Mouse (Mus musculus) c-Kit-positive CD71-negative TER-119-negative erythroid progenitor cells, embryonic 14.5 days (primary cell): ENCODE results near the gene Mamdc4.

ENCODE experiments used
- DNase-seq: peaks from one replicate; pipeline ENCODE4 v3.0.0-alpha.2; 2013; ENCODE audit warnings: low read depth

Mamdc4 gene

DNA sequence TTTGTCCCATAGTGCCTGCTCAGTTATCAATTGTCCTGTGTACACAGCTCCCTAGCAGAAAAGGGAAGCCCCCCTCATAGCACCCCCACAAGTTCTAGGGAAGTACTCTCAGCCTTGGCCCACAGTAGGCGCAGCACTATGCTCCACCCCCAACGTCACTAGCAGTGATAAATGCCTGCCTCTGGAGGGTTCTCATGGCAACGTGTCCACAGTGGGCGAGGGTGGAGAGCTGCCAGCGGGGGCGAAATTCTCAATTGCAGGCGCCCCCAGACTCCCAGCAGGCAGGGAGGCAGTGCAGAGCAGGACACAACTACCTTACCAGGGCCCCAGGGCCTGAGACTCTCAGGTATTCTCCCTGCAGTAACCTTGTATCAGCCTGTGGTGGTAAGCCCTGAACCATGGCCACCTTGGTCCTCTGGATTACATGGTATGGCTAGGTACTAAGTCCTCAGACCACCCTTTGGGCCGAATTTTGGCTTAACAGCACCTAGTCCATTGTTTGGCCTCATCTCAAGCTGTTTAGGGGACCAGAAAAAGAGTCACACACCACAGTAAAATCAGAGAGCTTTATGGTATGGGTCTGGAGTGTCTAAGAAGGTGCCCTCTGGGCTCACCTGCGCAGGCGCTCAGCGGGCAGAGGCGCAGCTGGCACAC lies 7.9 kb upstream of the Mamdc4 start:
- DNase-seq: no peak

DNA sequence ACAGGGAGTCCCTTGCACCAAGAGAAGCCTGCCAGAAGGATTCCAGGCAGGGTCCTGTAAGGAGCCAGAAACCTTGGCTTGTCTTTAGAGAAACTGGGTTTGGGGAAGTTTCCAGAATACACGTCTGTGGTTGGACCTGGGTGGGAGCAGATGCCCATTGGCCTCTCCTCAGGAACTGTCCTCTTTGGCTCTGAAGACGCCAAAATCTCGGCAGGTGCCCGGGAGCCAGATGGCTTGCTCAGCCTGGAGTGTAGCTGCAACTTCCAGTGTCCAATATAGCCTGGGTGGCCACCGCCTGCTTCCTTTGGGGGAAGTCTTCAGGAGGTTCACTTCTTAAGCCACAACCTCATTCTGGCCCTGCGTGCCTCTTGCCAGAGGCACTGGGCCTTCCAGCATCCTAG lies 7.3 kb upstream of the Mamdc4 start:
- DNase-seq: no peak

DNA sequence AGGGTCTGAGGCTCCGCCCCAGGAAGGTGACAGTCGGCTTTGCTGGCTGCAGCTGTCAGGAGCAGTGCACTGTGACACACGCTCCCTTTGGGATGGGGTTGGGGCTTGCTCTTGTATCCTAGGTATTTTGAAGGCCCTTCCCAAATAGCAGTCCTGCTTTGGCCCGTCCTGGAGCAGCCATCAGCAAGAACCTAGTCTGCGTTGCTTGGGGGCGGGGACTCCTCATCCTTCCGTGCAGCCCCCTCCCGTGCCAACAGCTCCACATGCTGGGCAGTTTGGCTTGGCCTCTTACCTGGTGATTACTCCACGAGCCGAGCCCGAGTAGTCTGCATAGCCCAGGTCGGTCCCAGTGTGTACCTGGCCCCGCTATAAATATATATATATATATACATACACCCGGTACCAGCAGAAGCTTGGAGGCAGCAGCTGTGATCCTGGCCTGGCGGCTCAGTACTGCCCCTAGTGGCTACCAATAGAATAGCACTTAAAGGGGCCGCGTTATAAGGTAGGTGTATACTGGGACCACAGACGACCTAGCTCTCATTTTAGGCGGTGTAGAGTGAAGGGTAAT lies 6.7 kb upstream of the Mamdc4 start, which contains the start of gene Ajm1:
Gene Ajm1 (minus strand): TSS at position 464 of the 571 bp plus-strand sequence.
- no peak for DNase-seq

DNA sequence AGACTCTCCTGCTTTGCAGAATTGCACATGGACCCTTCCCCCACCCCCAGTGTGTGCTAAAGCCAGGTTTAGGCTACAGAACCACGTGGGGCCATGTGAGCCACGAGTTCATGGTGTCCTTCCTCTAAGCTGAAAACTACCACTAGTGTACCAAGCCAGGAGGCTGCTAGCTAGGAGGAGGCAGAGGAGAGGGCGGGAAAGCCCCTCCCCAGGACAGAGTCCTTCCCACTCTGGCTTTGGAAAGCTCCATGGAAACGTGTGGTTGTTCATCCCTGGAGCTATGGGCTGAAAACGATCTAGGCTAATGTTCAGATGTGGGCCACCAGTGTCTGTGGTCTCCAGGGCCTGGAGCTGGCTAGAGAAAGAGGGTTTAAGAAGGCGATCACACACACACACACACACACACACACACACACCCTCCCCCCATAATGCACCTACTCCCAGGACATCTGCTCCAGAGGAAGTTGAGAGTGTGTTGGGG lies 6.0 kb upstream of the Mamdc4 start:
- DNase-seq: no peak

DNA sequence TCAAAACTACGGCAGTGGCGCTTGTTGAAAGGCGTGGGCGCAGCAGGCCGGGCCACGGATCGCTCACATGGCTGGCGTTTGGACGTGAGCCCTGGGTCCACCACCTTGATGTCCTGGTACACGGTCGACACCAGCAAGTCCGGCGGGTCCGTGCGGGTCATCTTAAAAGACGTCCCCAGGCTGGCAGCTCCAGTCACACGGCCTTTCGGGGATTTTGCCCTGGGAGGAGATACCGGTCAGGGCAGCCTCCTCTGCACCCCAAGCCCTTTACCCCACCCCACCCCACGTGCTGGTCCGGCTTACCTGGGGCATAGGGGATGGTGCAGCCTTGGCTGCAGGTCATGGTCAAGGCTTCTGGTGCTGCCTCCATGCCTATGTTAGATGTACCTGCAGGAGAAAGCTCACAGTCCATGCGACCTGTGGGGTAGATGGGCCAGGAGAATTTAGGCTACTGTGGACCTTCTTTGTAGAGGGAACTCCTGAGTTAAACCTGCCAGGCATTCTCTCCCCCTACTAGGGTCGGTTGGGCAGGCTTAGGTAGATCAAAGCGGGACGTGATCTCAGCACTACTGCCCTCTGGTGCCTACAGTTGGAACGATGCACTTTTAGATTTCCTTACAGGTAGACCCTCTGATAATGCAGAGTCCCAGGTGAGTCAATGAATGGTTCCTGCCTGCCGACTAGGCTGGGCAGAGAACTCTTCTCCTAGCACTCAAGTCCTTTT lies 5.3 kb upstream of the Mamdc4 start:
- no peak for DNase-seq

DNA sequence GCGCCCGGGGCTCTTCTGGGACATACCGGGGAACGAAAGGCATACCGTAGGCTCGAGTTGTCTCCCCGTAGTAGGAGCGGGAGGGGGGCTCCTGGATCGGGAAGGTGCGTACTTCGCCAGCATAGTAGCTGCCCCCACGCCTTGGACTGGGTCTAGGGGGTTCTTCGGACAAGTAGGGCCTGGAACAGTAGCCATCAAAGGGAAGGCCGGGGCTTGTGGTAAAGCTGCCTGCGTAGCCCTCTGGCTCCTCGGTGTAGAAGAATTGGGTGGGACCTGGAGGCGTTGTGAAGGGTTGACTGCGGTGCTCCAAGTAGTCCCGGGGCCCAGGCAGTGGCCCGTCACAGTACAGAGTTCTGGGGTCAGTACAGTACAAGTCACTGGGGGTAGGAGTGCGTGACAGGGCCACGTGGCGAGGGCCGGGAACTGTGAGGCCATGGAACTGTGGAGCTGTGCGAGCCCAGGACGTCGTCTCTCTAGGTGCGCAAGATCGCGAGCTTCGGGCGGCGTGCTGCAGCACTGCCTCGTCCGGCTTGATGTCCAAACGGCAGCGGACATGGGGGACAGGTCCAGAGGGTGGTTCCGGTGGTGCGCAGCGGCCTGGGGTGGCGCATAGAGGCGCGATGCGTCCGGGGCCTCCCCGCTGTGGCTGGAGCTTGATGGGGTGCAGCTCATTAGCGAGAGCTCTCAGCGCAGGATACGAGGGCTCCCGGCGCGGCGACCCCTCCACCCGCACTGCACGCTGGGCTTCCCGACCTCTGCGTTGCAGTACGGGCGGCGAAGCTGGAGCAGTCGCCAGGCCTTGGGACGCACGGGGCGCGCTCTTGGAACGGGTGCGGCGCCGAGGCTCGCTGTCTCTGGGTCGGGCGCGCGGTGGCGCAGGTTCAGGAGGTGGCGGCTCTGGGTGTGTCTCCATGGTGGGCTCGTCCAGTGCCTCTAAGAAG lies 4.4 kb upstream of the Mamdc4 start:
- no peak for DNase-seq

DNA sequence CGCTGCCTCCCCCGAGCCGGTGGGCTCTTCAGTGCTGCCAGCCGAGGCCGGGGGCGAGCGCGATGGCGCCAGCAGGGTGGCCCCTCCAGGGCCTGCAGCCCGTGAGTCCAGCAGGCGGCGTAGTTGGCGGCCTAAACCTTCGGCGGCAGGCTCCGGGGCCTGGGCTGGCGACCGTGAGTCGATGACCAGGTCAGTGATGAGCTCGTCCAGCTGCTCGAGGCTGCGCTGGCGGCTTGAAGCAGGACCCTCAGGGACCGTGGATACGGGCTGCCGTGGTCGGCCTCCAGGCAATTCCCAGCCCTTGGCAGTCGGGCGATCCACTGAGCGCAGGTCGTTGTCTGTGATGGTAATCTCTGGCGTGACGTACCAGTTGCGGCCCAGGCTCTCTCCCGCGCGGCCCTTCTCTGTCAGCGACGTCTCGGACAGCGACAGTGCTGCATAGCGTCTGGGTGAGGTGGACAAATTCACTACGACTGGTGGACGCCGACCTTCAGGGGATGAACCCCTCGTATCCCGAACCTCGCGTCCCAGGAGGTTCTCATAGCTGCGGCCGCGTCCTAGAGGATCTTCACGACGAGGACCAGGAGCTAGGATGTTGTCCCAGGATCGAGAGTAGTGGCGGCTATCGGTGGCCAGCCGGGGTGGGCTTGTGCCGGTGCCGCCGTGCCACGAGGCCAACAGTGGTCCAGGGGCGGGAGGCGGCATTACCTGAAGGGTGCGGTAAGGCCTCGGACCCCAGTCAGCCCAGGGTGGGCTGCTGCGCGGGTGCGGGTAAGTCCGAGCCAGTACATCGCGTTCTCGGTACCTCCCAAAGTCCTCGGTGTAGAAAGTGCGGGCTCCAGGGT lies 3.5 kb upstream of the Mamdc4 start:
- no peak for DNase-seq

DNA sequence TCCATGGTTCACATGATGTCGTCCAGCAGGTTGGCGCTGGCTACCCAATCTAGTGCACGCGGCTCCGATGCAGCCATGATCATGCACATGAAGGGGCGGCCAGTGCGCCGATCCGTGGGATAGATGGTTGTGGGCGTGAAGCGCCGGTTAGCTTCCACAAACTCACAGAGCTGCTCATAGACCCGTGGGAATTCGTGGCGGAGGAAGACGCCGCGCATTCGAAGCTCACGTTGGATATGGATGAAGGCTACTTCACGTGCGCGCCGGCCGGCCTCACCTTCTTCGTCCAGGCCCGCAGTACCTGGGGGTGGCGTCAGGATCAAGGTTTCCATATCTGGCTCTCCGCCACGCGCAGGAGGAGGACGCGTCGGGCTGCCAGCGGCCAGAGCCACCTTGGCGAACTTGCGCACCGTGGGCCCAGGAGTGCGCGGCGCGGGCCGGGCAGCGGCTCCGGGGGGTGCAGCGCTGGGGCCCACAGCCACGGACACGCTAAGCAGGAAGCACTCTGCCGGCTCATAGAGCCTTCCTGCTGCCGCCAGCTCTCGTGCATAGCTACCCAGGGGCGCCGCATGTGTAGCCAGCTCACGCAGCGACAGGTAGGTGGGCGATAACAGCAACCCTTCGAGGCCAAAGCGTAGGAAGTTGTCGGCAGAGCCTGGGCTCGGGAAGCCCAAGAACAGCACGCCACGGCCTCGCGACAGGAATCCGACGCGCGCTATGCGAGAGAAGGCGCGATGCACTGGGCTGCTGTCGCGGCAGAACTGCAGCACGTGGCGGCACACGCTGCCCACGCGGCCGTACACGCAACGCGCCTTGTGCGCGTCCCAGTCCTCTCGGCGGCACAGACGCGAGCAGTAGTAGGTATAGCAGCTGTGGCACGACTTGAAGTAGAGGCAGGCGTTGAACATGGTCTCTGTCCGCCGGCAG lies 2.6 kb upstream of the Mamdc4 start:
- DNase-seq: no peak

DNA sequence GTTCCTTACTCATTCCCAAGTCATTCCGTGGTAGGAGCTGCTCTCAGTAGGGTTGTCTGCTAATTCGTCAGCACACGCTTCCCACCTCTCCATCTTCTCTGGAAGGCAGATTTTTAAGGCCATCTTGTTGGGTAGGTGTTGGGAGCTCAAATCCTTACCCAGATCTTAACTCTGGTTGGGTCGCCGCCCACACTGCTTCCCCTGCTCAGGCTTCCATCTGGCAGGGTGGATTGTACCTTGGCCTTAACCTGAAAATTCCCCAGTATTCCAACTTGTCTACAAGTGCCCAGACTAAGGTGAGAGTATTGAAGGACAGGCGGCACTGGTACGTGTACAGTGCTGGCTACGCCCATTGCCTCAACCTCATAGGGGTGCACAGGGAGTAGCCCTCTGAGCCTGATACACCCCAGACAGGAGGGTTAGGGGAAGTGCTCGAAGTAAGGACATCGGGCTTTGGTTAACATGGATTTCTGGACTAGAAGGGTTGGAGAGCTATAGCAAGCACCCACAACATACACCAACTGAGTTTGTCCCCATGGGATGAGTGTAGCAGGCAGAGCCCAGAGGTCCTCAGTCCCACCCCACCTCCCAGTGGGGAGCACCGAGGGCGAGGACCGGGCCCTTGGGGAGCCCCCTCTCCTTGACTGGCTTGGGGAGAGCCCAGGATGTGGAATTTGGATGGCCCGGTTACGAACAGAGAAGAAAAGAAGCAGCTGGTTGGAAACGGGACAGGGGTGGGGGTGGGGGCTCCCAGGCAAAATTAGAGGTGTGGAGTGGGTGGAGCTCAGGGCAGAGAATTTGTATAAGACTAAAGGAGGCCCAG lies 1.6 kb upstream of the Mamdc4 start:
- no peak for DNase-seq

DNA sequence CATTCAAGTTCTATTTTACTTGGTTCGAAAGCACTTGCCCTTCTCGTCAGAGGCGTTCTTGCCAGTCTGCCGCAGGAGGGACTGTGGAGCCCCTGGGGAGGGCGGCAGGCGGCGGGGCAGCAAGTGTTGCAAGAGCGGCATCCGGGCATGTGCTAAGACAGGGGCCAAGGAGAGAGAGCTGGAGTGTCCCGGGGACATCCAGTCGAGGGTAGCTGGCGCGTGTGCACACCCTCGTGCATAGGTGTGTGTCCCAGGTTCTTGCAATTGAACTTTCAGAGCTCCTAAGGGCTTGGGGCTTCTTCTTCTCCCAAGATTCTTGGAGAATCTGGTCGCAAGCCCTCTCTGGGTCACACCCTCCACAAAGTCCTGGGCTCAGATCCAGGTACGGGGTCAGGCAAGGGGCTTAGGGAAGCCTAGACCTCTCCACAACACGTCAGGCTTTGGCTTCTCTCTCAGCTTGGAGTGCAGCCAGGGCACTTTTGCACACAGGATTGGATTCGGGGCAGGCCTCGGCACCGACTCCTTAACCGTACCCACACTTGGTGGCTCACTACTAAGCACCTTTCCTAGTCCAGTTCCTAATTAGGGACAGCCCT lies 885 bp upstream of the Mamdc4 start:
- no peak for DNase-seq

DNA sequence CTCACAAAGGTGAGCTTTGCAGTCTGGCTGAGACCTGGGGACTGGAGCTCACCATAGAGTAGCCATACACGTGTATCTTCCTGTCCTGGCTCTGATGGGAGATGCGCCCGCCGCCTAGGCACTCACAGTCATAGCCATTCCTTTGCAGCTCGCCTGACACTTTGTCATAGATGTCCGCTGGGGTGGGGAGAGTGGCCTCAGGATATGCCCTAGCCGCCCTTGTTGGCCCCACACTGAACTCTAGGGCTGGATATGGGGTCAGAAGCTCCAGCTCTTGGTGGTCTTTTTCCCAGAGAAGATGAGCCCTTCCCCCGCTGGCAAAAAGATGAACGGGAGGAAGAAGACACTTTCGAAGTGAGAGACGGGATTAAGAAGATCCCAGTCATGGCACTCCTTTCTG lies 509 bp downstream of the Mamdc4 start:
- DNase-seq: no peak

DNA sequence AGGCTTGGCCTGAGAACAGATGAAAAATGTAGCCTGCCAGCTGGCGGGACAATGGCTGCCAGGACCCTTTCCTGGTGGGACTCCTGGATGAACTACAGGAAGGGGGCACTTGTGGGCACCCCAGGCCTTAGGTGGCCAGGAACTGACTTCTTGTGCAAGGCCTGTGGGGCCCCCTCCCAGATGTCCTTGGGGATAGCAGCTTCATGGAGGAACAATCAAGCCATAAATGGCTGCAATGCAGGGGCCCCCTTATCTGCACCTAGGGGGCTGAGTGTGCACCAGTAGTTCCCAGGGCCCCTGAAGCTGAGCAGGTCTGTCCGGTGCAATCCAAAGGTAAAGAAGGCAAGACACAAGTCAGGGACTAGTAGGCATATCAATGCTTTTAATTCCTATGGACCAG lies 1.6 kb downstream of the Mamdc4 start:
- DNase-seq: no peak

DNA sequence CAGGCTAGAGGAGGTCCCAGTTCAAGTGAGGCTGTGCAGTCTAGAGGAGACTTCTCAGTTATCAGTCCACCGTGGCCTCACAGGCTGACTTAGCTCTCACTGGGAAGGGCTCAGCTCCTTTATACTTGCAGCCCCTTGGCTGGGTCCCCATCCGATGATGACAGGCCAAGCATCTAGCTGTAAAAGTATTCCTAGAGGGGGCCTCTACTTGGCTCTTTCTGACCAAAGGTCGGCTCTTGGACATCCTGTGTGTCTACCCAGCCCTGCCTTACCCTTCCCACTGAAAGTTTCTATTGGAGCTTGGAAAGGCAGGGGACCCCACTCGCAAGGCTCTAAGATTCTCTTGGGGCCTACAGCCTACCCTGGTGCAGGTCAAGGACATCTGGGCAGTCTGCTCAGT lies 3.4 kb downstream of the Mamdc4 start:
- DNase-seq: no peak

DNA sequence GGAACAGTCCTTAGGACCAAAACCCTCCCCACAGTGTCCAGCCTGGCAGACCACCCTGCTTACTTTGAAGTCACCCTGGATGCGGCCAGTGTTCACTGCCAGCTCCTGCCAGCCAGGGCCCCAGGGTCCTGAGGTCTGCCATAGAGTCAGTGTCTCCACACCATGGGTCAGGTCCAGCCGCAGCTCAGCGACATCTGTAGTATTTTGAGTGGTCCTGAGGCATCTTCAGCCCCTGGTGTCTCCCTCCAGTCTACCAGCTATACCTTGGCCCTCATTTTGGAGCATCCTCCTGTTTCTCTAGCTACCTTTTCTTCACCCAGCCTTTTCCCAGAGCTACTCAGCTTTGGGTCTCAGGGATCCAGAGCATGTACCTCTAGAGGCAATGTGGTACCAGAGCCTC lies 5.3 kb downstream of the Mamdc4 start:
- no peak for DNase-seq

DNA sequence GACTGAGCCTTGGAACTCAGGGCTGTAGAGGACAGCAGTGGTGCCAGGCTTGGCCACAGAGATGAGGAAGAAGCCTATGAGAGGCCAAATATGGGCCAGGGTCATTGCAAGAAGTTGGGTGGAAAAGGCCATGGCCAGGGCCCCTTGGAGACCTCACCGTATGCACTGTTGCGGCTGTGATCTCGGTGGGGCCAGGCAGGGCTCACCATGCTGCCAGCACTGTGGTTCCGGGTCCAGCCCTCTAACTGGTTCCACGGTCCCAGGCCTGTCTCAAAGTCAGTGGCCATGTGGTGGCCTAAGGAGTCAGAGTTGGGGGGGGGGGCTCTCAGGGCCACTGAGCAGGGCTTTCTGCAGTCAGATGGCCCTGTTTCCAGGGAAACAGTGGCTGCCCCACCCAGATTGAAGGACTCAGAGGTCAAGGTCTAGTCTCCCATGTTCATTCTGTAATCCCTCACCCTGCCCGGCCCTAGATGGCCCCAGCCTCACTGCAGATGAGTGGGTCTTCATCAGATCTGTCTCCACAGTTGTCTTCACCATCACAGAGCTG lies 6.1 kb downstream of the Mamdc4 start:
- DNase-seq: no peak

DNA sequence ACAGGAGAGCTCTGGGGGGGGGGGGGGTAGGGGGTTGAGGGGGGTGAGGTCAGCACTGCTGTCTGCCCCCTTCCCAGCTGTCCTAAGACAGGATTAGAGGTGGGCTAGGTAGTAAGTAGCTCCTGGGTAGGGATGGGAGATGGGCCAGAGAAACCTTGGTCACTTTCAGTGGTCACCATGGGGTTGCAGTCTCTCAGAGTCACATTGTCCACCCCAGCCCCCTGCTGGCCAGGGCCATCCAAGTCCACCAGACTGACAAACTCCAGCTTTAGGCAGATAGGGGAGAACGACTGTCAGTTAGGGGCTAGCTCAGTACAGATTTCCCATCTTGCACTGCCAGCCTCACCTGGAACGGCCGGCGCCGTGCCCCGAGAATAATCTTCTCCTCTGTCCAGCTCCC lies 8.1 kb downstream of the Mamdc4 start:
- DNase-seq: no peak

DNA sequence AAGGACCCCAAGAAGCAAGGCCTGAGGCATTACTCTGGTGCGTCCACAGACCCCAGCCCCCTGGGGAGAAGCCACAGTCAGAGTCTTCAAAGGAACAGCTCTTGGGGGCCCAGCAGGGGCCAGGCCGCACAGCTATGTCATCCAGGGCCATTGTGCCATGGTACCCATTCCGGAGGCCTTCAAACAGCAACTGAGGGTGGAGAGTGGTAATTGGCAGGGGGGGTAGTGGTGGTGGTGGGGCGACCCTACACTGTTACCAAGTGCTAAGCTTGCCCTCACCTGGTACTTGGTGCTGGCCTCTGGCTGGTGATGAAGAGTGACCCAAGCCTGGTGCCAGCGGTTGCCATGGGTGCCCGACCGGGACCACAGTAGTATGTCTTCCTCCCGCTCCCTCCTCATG lies 8.9 kb downstream of the Mamdc4 start:
- DNase-seq: no peak

DNA sequence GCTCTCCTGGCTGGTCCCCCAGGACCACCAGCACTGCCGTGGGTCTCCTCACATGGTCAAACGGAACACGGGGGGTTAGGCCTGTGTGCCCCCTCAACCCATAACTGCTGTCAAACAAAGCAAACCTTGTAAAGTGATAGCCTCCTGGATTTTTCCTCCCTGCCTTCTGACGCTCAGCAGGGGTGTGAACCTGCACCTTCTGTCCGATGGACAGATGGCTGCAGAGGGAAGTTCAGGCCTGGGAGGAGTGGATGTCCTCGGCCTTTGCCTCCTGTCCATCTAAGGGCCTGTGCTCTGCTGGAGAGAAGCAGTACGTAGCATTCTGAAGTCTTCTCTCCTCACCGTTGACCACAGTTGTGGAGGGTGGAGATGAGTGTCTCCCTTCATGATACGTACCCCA lies 12.7 kb downstream of the Mamdc4 start:
- DNase-seq: no peak

DNA sequence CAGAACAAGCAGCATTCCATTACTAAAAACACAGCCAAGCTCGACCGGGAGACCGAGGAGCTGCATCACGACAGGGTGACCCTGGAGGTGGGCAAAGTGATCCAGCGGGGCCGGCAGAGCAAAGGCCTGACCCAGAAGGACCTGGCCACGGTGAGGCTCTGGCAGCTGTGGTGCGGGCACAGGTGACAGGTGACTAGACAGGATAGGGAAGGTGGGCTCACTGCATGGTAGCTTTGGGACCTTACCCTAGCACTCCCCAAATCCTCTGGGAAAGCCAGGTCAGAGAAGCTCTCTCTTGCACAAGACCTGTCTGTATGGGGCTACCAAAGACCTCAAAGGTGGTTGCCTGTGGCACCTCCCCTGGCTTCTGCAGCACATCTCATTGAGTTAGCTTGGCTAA lies 14.1 kb downstream of the Mamdc4 start:
- DNase-seq: no peak
